Mouse (Mus musculus) spleen, adult 18-20 months (tissue): Measurements from ENCODE around the gene Cpox.

Experiments
- DNase-seq, 2 experiments: peaks; one replicate each; pipeline ENCODE4 v3.0.0; 2022; ENCODE audit warnings: mixed read lengths in 2 of 2

Cpox gene

DNA sequence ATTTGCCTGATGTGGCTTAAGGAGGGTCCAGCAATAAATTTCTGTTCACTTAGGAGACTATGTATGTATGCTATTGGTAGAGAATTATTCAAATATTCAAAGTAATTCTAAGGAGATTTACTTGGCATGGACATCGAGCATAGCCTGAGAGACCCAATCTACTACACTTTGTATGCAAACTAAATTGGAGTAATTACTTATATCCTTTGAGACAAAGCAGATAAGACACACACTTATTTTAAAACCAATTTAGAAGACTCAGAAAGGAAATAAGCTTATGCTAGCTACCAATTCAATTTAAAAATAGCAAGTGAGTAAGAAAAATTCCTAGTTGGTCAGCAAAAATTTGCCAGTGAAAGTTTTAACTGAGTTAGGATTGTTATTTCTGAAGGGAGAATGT, 93.0 kb downstream of the Cpox start, which contains the start of gene Olfr172:
Olfr172 (minus strand) TSS at position 101 of the 400 bp plus-strand sequence.
- no peak for DNase-seq
